Mouse (Mus musculus) megakaryocyte, adult 5-6 weeks (primary cell): Measurements from ENCODE around the gene Cradd. TPM values are rescaled to one million over a fixed set of nuclear protein-coding genes. Genes with fewer than 3 reads are reported as not detected.
A peak's percentile ranks its signal among the peaks of the same experiment; 100 is the strongest.

ENCODE experiments used
- ATAC-seq: 2 replicates; pipeline ENCODE4 v1.8.0; 2016; ENCODE audit warnings: mild to moderate bottlenecking, inconsistent platforms; ENCODE audit not compliant: poor library complexity, severe bottlenecking
- total RNA-seq, 2 experiments: library from RNA; stranded (forward) in 1 of 2; stranded (reverse) in 1 of 2; fragments of 153-499, 151-499 nt in 1 of 2; fragments of 221-1000, 200-1000 nt in 1 of 2; gene quantifications; 2 replicates each; pipeline versions ENCODE4 v1.2.3 to v1.2.4; 2015 to 2017

Gene Cradd
- total RNA-seq, 2 experiments from 2014 or later: 7.3 to 20.5 TPM

GRCm38 (mm10) chr10:95308991-95309390 is 14.9 kb downstream of the Cradd start:
- ATAC-seq: no peak

GRCm38 (mm10) chr10:95307916-95308315 is 16.0 kb downstream of the Cradd start:
- no peak for ATAC-seq

DNA sequence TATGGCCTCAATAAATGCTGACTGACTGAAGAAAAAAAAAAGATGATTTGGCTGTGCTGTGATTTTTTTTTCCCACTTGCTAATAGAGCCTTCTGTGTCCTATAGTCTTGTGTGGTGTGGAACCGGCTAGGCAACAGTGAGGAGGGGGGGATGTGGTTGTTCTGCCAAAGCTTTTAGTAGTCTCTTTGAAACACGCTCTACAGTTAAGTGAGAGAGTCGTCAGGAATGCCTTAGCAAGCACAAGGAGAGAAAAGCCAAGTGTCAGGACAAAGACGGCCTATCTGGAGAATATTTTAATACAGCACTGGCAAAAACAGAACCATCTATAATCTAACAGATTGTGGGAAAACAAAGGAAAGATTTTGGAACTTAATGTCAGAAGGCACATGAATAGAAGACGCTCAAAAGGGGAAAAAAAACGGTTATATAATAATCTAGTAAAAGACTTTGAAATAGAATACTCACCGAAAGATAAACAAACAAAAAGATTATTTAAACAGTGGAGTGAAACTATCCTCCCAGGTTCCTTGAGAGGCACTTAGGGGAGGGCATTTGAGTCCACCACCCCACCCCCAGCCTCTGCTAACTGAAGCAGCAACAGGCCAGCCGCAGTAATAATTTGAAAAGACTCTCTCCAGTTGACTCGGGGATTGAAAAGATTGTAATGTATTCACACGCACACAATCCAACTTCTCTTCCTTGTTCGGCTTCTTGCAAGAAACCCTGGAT is 16.9 kb downstream of the Cradd start:
- ATAC-seq: no peak

GRCm38 (mm10) chr10:95304240-95304639 is 19.7 kb downstream of the Cradd start:
- ATAC-seq: no peak

DNA sequence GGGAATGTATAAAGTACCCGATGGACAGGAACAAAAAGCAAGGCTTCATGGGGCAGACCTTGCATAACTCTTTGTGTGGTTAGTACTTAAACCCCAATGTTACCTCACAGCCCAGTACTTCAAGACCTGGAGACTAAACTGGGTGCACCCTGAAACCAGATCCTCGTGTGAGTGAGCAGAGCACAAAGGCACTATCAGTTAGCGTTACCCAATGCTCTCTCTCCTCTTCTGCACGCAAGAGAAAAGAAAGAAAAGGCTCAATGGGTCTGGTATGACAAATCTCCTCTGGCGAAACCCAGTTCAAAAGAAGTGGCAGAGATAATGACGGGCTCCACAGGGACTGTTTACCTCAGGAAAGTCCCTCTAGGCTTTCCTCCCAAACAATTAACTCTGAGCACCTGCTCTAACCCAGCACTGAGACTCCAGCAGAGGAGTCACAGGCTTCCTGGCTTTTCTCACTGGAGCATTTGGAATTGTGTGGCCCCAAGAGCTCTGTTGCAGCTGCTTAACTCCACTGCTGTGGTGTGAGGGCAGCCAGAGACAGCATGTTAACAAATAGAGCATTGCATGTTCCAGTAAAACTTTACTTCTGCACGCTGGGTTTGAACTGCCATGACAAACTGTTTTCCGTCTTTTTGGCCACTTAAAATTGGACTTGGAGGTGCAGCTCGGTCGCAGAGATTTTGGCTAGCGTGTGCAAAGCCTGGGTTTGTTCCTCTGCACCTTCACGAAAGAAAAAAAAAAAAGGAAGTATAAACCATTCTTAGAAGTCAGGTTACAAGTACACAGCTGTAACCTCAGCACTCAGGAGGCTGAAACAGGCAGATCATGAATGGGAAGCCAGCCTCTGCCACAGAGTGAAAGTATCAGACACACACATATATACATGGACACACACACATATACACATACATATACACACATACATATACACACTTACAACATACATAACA is 21.4 kb downstream of the Cradd start:
- peak; percentile 72 for ATAC-seq

GRCm38 (mm10) chr10:95300178-95300793 is 23.6 kb downstream of the Cradd start:
- ATAC-seq: no peak

DNA sequence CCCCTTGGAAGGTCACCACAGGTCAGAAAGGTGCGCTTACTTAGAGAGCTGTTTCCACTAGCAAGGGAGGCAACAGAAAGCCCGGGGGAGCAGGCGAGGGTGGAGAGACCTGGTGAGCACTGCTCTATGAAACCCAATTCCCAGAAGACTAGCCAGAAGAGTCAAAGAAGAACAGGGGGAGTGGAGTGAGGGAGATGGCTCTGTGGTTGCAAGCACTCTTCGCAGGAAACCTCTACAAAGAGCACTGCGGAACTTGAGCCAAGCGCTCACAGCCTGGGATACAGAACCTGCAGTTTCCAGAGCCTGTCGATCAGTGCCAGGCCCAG is 24.2 kb downstream of the Cradd start:
- ATAC-seq: no peak

DNA sequence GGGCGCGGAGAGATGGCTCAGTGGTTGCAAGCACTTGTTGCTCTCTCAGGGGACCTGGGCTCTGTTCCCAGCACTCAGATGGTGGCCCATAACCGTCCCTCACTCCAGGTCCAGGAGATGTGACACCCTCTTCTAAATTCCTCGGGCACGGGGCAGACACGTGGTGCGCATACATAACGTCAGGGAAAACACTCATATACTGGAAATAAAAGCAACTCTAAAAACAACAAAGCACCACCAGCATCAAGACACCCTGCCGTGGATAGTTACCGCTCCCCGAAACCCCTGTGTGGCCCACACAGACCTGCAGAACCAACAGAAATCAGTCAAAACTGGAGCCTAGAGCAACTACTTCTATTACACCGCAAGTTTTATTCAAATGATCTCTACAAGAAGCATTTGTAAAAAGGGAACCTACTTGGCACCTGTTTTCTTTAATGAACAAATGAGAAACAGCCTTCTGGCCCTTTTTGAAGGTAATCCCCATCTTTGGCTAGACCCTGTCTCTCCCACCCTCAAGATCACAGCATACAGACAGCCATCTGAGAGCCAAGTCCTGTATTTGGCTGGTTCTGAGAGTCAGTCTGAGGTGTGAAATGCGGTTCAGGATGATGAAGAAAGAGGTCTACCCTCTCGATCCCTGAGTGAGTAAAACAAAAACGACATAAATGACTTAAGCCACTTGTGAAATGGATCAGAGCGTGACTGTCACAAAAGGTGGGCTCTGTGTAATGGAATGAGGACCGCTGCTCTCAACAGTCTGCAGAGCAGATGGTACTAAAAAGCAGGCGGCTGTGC is 24.7 kb downstream of the Cradd start:
- ATAC-seq: no peak

- ATAC-seq: no peak
Measured at GRCm38 (mm10) chr10:95298504-95298903, 25.4 kb downstream of the Cradd start.

GRCm38 (mm10) chr10:95297690-95298104 is 26.2 kb downstream of the Cradd start:
- ATAC-seq: peak; percentile 51

GRCm38 (mm10) chr10:95297024-95297423 is 26.9 kb downstream of the Cradd start:
- ATAC-seq: no peak

DNA sequence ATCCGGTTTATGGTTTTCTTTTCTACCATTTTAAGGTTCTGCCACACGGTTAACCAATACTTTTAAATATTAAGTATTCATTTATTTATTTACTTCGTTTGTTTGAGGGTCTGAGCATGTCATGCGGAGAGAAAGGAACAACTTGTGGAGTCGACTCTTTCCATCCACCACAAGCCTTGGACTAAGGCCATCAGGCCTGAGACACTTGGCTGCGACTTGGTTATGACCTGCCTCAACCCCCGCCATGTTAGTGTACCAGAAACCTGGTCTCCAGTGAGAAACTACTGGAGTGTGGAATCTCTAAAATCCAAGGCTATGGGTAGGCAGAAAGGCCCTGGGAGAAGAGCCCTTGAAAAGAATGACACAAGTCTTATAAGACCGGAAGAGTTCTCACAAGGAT is 30.7 kb downstream of the Cradd start:
- no peak for ATAC-seq

GRCm38 (mm10) chr10:95292269-95292668 is 31.7 kb downstream of the Cradd start:
- ATAC-seq: no peak

- peak; percentile 88 for ATAC-seq
Measured at GRCm38 (mm10) chr10:95291133-95291876, 32.6 kb downstream of the Cradd start.

GRCm38 (mm10) chr10:95289819-95290218 is 34.1 kb downstream of the Cradd start:
- no peak for ATAC-seq

DNA sequence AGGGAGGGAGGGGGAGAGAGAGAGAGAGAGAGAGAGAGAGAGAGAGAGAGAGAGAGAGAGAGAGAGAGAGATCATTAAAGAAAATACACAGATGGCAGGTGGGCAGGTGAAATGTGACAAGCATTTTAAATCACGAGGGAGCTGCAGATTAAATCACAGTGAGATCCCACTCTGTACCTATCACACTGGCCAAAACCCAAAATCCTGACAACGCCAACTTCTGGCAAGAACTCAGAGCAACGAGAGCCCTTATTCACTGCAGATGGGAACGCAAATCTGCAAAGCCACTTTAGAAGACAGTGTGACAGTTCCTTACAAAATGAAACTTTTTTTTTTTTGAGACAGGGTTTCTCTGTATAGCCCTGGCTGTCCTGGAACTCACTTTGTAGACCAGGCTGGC is 35.7 kb downstream of the Cradd start:
- no peak for ATAC-seq

GRCm38 (mm10) chr10:95287351-95287750 is 36.6 kb downstream of the Cradd start:
- ATAC-seq: no peak

DNA sequence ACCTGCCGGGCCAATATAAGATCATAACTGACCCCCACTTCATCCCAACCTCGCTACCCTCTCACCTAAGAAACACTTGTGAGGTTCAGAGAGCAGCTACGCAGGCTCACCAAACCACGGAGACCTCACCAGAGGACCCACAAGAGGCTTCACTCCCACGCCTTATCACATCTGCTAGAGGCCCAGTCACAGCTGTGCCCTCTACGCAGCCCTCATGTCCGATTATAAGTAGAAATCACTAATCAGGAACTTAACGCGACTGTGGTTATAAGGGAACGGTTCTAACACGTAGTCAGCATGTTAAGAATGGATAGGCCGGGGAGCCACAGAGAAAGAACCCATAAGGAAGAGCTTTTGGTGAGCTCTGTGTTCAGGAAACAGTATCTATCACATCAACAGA is 40.5 kb downstream of the Cradd start:
- no peak for ATAC-seq

GRCm38 (mm10) chr10:95281996-95282395 is 41.9 kb downstream of the Cradd start:
- ATAC-seq: no peak

DNA sequence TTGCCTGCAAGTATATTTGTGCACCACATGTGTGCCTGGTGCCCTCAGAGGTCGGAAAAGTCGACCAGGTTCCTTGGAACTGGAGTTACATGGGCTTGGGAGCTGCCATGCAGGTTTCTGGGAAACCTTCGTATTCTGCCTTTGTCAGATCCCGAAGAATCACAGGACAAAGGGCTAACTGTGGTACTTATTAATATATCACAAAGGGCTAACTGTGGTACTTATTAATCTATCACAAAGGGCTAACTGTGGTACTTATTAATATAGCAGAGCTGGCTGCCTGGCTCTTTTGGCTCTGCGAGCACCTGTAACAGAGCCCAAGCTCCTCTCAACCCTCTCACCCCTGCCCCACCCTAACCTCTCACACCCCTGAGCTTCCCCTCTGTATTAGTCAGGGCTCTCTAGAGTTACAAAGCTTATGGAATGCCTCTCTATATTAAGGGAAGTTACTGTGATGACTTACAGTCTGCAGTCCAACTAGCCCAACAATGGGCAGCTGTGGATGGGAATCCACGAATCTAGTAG is 42.4 kb downstream of the Cradd start:
- ATAC-seq: no peak
